Mouse (Mus musculus): ENCODE measurements around the gene Ppan.

Ppan gene

GRCm38 (mm10) chr9:20923258-20923657 lies 35.3 kb downstream of the Ppan start:
- no peak for DNase-seq (ENCODE audit: low read depth in 1 of 2, low spot score in 2 of 2)

Measured in monocyte, adult 2 months (primary cell).